Mouse (Mus musculus) small intestine, adult 2 months (tissue): Measurements from ENCODE around the gene Nsun2. TPM values are rescaled to one million over a fixed set of nuclear protein-coding genes. Genes with fewer than 3 reads are reported as not detected.

Experiments used
- H3K27ac ChIP-seq: fragments of 200-500 bp; 2 replicates; pipeline ENCODE4 v1.5.1; 2012; ENCODE audit warnings: low read depth, low read length, control low read depth, inconsistent platforms; ENCODE audit not compliant: insufficient read depth
- H3K27me3 ChIP-seq: fragments of 200-500 bp; 2 replicates; pipeline ENCODE4 v1.6.1; 2012; ENCODE audit warnings: mild to moderate bottlenecking, moderate library complexity, low read length, inconsistent platforms; ENCODE audit not compliant: control insufficient read depth, insufficient read depth
- H3K36me3 ChIP-seq: fragments of 200-500 bp; 2 replicates; pipeline ENCODE4 v1.6.1; 2012; ENCODE audit warnings: mild to moderate bottlenecking, low read length, control low read depth, inconsistent platforms; ENCODE audit not compliant: control insufficient read depth, insufficient read depth
- H3K4me1 ChIP-seq: fragments of 200-500 bp; 2 replicates; pipeline ENCODE4 v1.6.1; 2012; ENCODE audit warnings: low read length, inconsistent platforms, mixed read lengths; ENCODE audit not compliant: control insufficient read depth, insufficient read depth, insufficient read length
- H3K4me3 ChIP-seq: fragments of 200-500 bp; 2 replicates; pipeline ENCODE4 v1.5.1; 2012; ENCODE audit warnings: low read depth, mild to moderate bottlenecking, control low read depth, inconsistent platforms, low read length, moderate library complexity
- CTCF ChIP-seq: fragments of 200-500 bp; IDR thresholded peaks from 2 replicates; pipeline ENCODE4 v1.5.1; 2012; ENCODE audit warnings: low read depth, mild to moderate bottlenecking, control low read depth, inconsistent platforms, low read length, moderate library complexity, mixed read lengths; ENCODE audit not compliant: insufficient replicate concordance, insufficient read length; ENCODE audit errors: extremely low read depth
- POLR2A ChIP-seq: fragments of 200-500 bp; IDR thresholded peaks from 2 replicates; pipeline ENCODE4 v1.6.1; 2012; ENCODE audit warnings: low read depth, mild to moderate bottlenecking, control low read depth, inconsistent platforms, low read length, moderate library complexity
- WGBS: fragments of 180-500 bp; shearing (Covaris S2); methylation state at CpG from one replicate; pipeline ENCODE4 v1.1.7; 2018; 5-methylcytosine and 5-hydroxymethylcytosine counted together
- polyA plus RNA-seq: library from polyadenylated mRNA; depleted of rRNA; stranded (reverse); fragments of >200 nt; gene quantifications from 2 replicates; pipeline ENCODE4 v1.2.3, GENCODE M21; 2012

Gene Nsun2
- polyA plus RNA-seq, 1 experiment = 26.6 TPM

DNA sequence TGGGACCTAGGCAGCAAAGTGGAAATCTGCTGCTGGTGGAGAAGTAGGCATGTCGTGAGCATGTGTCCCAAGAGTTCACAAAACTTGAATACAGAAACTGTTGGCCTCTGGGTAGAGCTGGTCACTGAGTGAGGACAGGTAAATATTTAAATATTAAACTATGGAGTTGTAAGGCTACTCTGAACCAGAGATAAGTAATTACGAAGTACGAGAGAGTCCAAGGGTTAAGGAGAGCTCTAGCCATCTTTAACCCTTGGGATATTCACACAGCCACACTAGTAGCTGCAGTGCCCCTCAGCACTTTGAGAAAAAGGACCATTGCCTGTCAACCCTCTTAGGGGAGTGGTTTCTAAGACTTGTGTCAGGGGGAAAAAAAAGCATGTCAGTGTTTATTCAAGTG lies 102.8 kb downstream of the Nsun2 start:
- 32% methylated on average over 3 of the region's 3 CpGs for WGBS

GRCm38 (mm10) chr13:69636816-69637215 lies 103.3 kb downstream of the Nsun2 start:
- no peak overlapping the region for H3K4me3 ChIP-seq
- WGBS = 69% methylated on average over 6 of the region's 6 CpGs

More for the DNA sequence above, 102.8 kb downstream of the Nsun2 start:
- Histone ChIP-seq H3K4me1 (peaks cover 8% of the 10 kb centered on the region; the same call in 1 of the 2 replicates), H3K27me3 (no peaks in the 10 kb centered on the region), H3K36me3 (peaks cover 42% of the 10 kb centered on the region), H3K4me3 (no peak overlapping the region), H3K27ac (peak overlapping the region; percentile 18; the same call in 1 of the 2 replicates)
- no peak for TF ChIP-seq POLR2A
- TF ChIP-seq CTCF = no peak

GRCm38 (mm10) chr13:69637657-69638056 lies 104.1 kb downstream of the Nsun2 start:
- Histone ChIP-seq H3K36me3 (peaks cover 30% of the 10 kb centered on the region), H3K4me1 (peaks cover 8% of the 10 kb centered on the region; the same call in 1 of the 2 replicates), H3K27ac (no peak overlapping the region), H3K27me3 (no peaks in the 10 kb centered on the region), H3K4me3 (no peak overlapping the region)
- TF ChIP-seq CTCF = no peak
- 85% methylated on average over 9 of the region's 9 CpGs for WGBS

More at GRCm38 (mm10) chr13:69636816-69637215, 103.3 kb downstream of the Nsun2 start:
- H3K36me3 ChIP-seq = peaks cover 37% of the 10 kb centered on the region
- H3K27me3 ChIP-seq = no peaks in the 10 kb centered on the region
- H3K27ac ChIP-seq = peak overlapping the region; percentile 18; the same call in 1 of the 2 replicates
- peaks cover 8% of the 10 kb centered on the region; the same call in 1 of the 2 replicates for H3K4me1 ChIP-seq
- TF ChIP-seq CTCF = no peak
- TF ChIP-seq POLR2A = no peak

- Histone ChIP-seq H3K27me3 (no peaks in the 10 kb centered on the region), H3K36me3 (peaks cover 27% of the 10 kb centered on the region), H3K27ac (no peak overlapping the region), H3K4me3 (no peak overlapping the region), H3K4me1 (peaks cover 8% of the 10 kb centered on the region; the same call in 1 of the 2 replicates)
- 79% methylated on average over 6 of the region's 6 CpGs for WGBS
- no peak for TF ChIP-seq POLR2A
- no peak for TF ChIP-seq CTCF
Observed at GRCm38 (mm10) chr13:69638108-69638626, 104.6 kb downstream of the Nsun2 start.

DNA sequence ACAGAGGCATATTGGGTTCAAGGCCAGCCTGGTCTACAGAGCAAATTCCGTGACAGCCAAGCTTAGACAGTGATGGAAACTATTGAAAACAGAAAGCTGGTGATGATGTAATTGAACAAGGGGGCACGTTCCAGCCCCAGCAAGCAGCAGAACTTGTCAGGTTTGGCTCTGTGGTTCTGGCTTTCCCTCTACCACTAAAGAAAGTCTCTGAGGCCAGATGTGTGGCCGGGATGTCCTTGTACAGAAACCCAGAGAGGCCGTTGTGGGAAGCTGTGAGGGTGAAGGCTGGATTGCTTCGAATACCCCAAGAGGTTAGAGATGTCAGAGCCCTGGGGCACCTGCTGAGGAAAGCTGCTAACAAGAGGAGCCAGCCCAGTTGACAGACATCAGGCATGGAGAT lies 105.7 kb downstream of the Nsun2 start:
- peaks cover 14% of the 10 kb centered on the region; the same call in 1 of the 2 replicates for H3K4me1 ChIP-seq
- TF ChIP-seq CTCF = no peak
- no peak for TF ChIP-seq POLR2A
- H3K4me3 ChIP-seq = no peak overlapping the region
- H3K36me3 ChIP-seq = peaks cover 18% of the 10 kb centered on the region
- no peaks in the 10 kb centered on the region for H3K27me3 ChIP-seq
- WGBS = 89% methylated on average over 5 of the region's 5 CpGs
- H3K27ac ChIP-seq = no peak overlapping the region

GRCm38 (mm10) chr13:69640126-69640525 lies 106.6 kb downstream of the Nsun2 start:
- Histone ChIP-seq H3K27ac (no peak overlapping the region), H3K27me3 (no peaks in the 10 kb centered on the region), H3K4me3 (no peak overlapping the region), H3K4me1 (peaks cover 19% of the 10 kb centered on the region; the same call in 1 of the 2 replicates), H3K36me3 (peaks cover 10% of the 10 kb centered on the region)
- WGBS = 94% methylated on average over 4 of the region's 4 CpGs
- TF ChIP-seq CTCF = no peak
- no peak for TF ChIP-seq POLR2A

DNA sequence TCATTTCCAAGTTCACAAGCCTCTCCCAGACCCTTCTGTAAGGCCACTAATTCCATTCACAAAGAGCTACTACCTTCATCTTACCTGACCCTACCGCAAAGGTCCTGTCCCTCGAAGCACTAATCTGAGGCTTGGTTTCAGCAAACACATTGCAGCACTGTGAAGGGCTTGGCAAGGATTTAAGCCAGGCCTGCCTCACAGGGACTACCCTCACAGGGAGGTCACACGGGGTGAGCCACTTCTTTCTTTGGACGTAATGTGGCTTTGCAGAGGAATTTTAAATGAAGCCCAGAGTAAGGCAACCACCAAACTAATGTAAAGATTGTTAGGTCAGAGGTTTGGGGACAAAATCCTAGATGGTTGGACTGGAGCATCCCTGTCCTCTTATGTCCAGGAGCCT lies 107.0 kb downstream of the Nsun2 start:
- peaks cover 7% of the 10 kb centered on the region for H3K36me3 ChIP-seq
- TF ChIP-seq CTCF (no peak), POLR2A (no peak)
- H3K4me1 ChIP-seq = peaks cover 19% of the 10 kb centered on the region; the same call in 1 of the 2 replicates
- 82% methylated on average over 4 of the region's 4 CpGs for WGBS
- H3K27ac ChIP-seq = no peak overlapping the region
- no peak overlapping the region for H3K4me3 ChIP-seq
- H3K27me3 ChIP-seq = no peaks in the 10 kb centered on the region
